Mouse (Mus musculus): ENCODE measurements at regions not wholly inside any gene's neighbourhood (a gene's known extent, or its start where the extent isn't known, plus 50 kb on each side); places are given as distances from the start of the nearest gene placed in this dataset.
"Not testable (repeated sequence)": the region's sequence is repeated elsewhere in the genome, so short reads cannot be mapped to it uniquely, and the experiment has no call there.

DNA sequence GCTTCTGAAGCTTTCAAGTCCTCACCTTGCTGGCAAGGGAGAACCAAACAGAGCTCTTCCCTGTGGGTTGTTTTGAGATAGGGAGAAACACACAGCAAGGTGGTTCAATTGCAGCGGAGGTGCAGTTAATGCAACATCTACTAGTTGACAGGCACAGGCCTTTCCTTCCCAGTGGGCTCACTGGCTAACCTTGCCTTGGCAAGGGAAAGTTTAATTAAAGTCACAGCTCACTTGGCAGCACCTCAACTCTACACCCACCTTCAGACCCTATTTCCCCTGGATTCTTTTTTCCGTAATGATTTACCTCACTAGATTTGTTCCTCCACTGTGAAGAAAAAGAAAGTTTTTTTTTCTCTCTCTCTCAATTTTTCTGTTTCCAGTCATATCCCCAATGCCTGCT lies 314.5 kb downstream of the Tlr4 start:
- DNase-seq (ENCODE audit: low spot score in 2 of 2), result no peak

DNA sequence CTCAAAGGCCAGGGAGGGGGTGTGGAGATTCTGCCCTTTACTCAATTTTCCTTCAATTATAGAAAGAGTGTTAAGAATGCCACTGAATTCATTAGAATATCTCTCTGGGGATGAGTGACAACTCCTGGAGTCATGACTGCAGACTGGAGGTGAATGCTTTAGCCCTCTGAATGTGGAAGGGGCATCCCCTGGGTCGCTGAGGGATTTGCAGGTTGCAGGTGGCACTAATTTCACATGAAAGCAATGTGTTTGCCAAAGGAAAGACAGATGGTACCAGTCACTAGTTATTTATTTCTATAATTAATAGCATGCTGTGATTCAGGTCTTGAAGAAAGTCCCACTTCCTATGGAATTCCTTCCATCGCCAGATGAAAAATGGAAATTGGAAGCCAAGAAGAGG lies 321.1 kb downstream of the Tlr4 start:
- no peak for DNase-seq (ENCODE audit: low spot score in 2 of 2)

DNA sequence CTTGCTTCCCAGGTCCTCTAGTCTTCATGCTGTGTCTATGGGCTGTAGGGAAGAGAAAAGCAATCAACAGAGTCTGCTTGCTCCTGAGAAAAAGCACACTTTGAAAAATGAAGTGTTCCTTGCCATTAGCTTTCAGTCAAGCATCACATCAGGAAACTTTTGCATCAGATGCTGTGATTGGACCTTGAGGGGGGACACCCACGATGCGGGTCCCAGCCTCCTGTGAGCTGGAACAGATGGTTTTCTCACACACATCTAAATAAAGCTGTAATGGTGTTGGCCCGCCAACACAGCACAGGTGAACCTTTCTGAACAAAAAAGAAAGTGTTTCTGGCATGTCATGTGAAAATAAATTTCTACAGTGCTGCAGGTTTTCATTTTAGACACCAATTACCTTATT lies 335.3 kb downstream of the Tlr4 start:
- DNase-seq (ENCODE audit: low spot score in 2 of 2), result no peak

DNA sequence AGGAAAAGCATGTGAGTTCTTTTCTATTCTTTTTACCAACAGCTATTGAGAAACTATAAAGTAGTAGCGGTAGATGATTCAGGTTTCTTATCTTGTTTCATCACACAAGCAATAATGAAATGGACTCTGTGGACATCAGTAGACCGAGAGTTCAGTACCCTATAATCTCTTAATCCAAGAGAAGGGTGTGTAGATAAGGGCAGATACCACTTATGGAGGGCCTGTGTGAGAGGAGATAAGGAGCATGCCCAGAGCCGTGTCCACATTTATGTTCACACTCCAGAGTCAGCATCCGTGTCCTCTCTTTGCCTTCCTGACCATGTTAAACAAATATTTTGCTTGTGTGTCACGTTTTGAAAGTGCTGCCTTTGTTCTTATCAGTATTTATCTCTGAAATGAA lies 340.3 kb downstream of the Tlr4 start:
- no peak for DNase-seq (ENCODE audit: low spot score in 2 of 2)

DNA sequence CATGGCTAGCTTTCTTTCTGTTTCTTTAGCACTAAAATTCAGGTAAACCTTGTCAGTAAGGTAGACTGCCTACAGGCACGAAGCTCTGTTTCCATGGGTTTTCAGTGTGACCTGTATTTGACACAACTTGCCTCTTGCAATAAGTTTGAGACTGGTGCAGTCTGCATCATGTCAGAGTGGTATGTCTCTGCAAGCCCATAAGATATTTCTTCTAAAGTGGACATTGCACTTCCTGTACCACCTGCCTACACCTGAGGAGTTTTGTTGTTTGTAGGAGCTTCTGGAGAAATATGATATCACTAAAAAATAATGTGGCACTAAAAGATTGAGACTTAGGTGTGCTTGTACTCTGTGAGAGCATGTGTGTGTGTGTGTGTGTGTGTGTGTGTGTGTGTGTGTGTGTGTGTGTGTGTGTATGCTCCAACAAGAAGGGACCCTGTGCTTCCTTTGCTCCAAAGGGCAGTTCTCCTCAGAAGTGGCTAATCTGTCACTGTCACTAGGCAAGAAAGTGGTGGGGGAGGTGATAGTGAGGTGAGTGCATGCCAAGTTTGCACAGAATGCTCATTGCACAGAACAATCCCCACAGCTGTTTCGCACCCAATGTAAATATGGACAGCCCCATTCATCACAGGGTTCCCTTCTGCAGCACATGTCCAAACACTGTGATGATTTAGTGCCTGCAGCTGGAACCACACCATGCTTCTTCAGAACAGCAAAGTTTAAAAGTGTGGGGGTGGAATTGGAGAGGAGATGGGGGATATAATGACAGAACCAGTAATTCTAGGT lies 360.5 kb downstream of the Tlr4 start:
- no peak for DNase-seq (ENCODE audit: low spot score in 2 of 2)

DNA sequence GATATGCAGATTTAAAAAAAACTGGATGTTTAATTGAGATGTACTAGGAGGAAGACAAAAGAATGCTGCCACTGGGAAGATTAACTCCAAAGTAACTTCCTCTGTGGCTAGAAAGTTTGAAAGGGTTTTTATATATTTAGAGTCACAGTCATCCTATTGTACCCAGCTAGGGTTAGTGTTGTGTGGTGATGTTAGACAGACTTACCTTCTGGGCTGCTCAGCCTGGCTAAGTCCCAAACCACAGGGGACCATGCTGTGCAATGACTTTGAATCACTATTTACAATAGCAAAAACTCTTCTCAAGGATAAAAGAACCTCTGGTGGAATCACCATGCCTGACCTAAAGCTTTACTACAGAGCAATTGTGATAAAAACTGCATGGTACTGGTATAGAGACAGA lies 363.2 kb downstream of the Tlr4 start:
- DNase-seq (ENCODE audit: low spot score in 2 of 2), result no peak

DNA sequence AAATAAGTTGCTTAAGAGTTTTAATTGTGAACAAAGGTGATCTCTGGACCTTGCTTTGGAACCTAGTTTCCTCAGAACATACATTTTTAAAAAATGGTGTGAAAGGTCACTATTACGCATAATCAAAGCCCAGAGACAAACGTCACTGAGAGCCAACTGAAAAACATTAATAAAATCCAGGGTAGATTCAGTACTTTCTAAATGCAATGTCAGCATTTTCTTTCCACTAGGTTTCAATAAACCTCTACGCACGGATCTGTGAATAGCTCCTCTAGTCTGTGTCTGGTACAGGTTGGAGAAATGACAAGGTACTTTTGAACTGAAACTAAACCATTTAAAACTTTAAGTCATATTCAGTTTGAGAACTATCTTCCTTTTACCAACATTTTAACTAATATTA lies 367.0 kb downstream of the Tlr4 start:
- DNase-seq (ENCODE audit: low spot score in 2 of 2), result no peak

DNA sequence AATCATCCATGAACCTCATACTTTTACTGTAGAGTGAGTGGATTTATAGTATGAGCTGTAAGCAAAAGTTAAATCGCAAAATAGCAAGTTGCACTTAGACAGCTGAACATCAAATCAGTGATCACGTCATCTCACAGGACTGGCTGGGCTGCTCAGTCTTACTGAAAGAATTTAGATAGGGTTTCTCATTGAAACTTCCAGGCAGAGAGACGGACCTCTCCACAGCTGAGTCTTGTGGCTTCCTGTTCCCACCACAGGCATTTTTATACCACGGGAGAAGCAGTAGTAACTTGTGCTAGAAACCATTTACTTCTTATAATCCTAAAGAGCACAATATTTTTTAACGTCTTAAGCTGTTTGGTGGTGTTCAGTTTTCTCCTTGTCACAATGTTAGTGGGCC lies 369.5 kb downstream of the Tlr4 start:
- DNase-seq (ENCODE audit: low spot score in 2 of 2), result no peak

DNA sequence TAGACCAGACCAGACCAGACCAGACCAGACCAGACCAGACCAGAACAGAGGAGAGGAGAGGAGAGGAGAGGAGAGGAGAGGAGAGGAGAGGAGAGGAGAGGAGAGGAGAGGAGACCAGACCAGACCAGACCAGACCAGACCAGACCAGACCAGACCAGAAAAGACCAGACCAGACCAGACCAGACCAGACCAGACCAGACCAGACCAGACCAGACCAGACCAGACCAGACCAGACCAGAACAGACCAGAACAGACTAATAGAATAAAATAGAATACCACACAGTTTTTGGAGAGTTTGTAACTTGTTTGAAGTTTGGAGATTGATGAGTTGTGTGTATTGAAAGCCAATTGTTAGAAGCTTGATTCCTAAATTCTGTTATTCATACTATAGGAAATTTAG lies 381.0 kb downstream of the Tlr4 start:
- DNase-seq (ENCODE audit: low spot score in 2 of 2), result peak; percentile 39 to 51

DNA sequence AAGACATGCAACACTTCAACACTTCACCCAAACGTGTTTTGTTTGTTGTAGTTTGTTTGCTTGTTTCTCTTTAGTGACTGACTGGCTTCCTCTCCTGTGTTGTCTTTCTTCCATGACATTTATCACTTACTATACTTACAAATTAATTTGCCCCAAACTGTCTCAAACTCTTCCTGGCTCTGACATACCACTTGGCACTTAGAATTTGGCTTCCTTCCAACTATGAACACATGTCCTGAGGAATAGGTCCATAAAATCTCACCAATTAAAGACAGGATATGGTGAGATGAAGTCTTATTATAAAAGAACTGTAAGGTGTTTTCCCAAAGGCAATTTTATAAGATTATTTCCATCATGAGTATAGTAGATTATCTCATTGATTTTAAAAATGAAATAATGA lies 386.0 kb downstream of the Tlr4 start:
- DNase-seq (ENCODE audit: low spot score in 2 of 2), result no peak

DNA sequence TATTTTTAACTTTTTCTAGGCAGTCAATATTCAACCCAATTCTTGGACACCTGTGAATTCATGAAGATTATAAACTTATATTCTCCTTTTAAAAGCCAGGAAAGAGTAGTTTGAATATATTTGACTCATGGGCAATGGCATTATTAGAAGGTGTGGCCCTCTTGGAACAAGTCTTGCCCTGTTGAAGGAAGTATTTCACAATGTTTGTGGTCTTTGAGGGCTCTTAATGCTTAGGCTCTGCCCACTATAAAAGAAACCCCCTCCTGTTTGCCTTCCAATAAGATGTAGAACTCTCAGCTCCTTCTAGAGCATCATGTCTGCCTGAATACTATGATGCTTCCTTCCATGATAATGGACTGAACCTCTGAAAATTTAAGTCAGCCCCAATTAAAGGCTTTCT lies 397.1 kb downstream of the Tlr4 start:
- no peak for DNase-seq (ENCODE audit: low spot score in 2 of 2)

DNA sequence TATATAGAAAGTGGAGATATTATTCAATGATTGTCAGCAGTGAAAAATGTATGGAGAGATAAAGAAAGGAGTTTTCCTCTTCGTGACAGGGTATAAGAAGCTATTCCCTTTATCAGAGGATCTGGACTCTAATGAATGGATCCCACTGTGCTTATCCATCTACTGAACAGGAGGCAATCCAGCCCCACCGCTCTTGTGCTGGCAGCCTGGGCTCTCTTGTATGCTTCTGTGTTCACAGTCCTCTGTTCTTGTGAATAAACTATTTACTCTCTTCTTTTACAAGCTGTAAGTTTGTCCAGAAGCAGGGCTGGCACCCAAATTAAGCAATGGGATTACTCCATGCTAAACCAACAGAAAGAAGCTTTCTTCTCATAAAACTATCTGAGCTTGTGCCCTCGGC lies 401.8 kb downstream of the Tlr4 start:
- DNase-seq (ENCODE audit: low spot score in 2 of 2), result no peak

DNA sequence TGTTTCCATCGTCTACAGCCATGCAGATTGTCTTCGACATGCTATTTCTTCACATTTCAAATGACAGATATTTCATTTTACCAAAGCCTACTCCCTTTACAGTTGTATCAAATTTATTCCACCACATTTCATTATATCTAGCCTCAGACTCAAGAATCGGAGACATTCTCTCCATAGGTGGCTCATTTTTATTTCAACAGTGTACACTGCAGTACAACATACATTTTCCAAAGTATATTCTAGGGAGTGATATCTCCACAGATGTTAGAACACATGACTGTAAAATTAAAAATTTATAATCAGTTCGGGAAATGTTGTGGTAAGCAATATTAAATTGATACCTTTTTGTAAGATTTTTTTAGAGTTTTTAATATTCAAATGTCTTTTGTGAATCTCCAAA lies 446.2 kb downstream of the Tlr4 start:
- DNase-seq (ENCODE audit: low spot score in 2 of 2), result no peak

DNA sequence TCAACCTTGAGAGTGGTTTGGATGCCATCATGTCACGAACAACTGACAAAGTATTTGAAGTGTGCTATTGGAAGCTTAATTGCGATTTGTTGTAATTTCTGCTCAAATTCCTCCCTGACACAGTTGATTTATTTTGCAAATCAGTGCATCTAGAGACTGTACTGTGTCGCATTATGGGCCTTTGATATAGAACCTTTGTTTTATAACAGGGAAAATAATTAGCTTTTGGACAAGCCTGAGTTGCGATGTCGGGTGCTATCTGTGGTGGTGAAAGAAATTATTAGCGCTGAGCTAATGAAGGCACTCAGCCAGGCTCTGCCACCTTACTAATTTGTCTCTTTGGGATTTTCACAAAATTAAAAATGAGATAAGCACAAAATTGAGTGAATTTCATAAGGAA lies 473.6 kb downstream of the Tlr4 start:
- DNase-seq (ENCODE audit: low spot score in 2 of 2), result no peak

DNA sequence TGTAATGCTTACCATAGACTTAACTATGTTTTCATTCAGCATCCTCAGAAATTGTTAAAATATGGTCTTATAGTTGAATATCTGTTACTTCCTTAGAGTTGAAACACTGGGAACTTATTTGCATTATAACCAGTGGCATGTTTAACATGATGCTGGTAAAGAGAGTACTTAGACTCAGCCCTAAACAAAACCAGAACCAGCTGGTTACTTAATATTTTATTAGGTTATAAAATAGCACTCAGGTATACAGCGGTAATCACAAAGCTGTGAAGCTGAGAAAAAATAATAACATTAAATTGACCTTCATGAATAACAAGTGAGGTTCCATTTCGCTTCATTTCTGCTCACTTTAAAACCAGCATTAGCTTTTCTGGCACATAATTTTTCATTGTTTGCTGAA lies 474.4 kb downstream of the Tlr4 start:
- no peak for DNase-seq (ENCODE audit: low spot score in 2 of 2)

DNA sequence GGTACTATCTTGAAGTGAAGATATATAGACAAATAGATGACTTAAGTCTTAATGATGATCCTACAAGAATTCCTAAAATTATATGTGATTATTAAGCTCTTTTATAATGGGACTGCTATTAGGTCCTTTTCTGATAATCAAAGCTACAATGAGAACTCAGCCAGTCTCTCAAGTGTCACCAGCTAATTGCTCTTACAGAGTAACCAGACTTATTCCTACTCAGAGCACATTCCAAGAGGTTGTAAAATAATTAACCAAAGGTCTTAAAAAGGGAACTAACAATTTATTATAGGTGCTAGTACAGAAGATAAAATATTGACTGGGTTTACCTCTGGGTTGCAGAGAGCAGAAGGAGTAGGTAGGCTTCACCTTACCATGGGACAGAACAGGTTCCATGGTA lies 492.7 kb downstream of the Tlr4 start:
- DNase-seq (ENCODE audit: low spot score in 2 of 2), result not testable (repeated sequence)

Measured in spleen, postnatal 36 days (tissue).